Mouse (Mus musculus): ENCODE data around the gene Phc2.
"Not testable (repeated sequence)": the region's sequence is repeated elsewhere in the genome, so short reads cannot be mapped to it uniquely, and the experiment has no call there.

Gene Phc2

GRCm38 (mm10) chr4:128641766-128642717 is 12.5 kb upstream of the Phc2 start:
- intact Hi-C loops (cut with DNase I) = no loop called here

GRCm38 (mm10) chr4:128645896-128646295 is 8.6 kb upstream of the Phc2 start:
- intact Hi-C loops (cut with DNase I) = no loop called here

- intact Hi-C loops (cut with DNase I) = no loop called here
These were observed 7.7 kb upstream of the Phc2 start for GRCm38 (mm10) chr4:128646762-128647161.

- intact Hi-C loops (cut with DNase I) = no loop called here
These were observed 5.8 kb upstream of the Phc2 start for GRCm38 (mm10) chr4:128648567-128649255.

GRCm38 (mm10) chr4:128651530-128651929 is 3.0 kb upstream of the Phc2 start:
- intact Hi-C loops (cut with DNase I) = loop anchor here (5.0 kb wide), 2 partner anchors 34 to 46 kb away; partner anchors contain the start of gene Tlr12

- intact Hi-C loops (cut with DNase I) = loop anchor here (5.0 kb wide), 2 partner anchors 35 to 45 kb away; partner anchors contain the start of gene Tlr12
These were observed 1.8 kb upstream of the Phc2 start for GRCm38 (mm10) chr4:128652584-128653298.

GRCm38 (mm10) chr4:128655446-128655845 is 944 bp downstream of the Phc2 start:
- intact Hi-C loops (cut with DNase I) = no loop called here

GRCm38 (mm10) chr4:128660196-128660595 is 5.7 kb downstream of the Phc2 start:
- intact Hi-C loops (cut with DNase I) = no loop called here

GRCm38 (mm10) chr4:128661063-128661462 is 6.6 kb downstream of the Phc2 start:
- intact Hi-C loops (cut with DNase I) = no loop called here

- intact Hi-C loops (cut with DNase I) = no loop called here
These were observed 9.5 kb downstream of the Phc2 start for GRCm38 (mm10) chr4:128664002-128664401.

- intact Hi-C loops (cut with DNase I) = not testable (repeated sequence)
These were observed 11.9 kb downstream of the Phc2 start for GRCm38 (mm10) chr4:128666362-128666761.

- intact Hi-C loops (cut with DNase I) = not testable (repeated sequence)
These were observed 12.7 kb downstream of the Phc2 start for GRCm38 (mm10) chr4:128667195-128667594.

- intact Hi-C loops (cut with DNase I) = no loop called here
These were observed 14.7 kb downstream of the Phc2 start for GRCm38 (mm10) chr4:128669229-128669628.

GRCm38 (mm10) chr4:128670566-128671191 is 16.2 kb downstream of the Phc2 start:
- intact Hi-C loops (cut with DNase I) = no loop called here

- intact Hi-C loops (cut with DNase I) = no loop called here
These were observed 18.0 kb downstream of the Phc2 start for GRCm38 (mm10) chr4:128672494-128672893.

- intact Hi-C loops (cut with DNase I) = no loop called here
These were observed 24.2 kb downstream of the Phc2 start for GRCm38 (mm10) chr4:128678564-128679217.

GRCm38 (mm10) chr4:128681126-128681525 is 26.6 kb downstream of the Phc2 start:
- intact Hi-C loops (cut with DNase I) = no loop called here

GRCm38 (mm10) chr4:128682281-128682680 is 27.8 kb downstream of the Phc2 start:
- intact Hi-C loops (cut with DNase I) = no loop called here

- intact Hi-C loops (cut with DNase I) = no loop called here
These were observed 29.2 kb downstream of the Phc2 start for GRCm38 (mm10) chr4:128683706-128684105.

- intact Hi-C loops (cut with DNase I) = no loop called here
These were observed 29.6 kb downstream of the Phc2 start for GRCm38 (mm10) chr4:128684108-128684507.

GRCm38 (mm10) chr4:128688513-128688913 is 34.0 kb downstream of the Phc2 start:
- intact Hi-C loops (cut with DNase I) = no loop called here

Measured in adrenal gland (tissue).